Mouse (Mus musculus): ENCODE measurements around the gene Fdxr. TPM values are rescaled to one million over a fixed set of nuclear protein-coding genes. Genes with fewer than 3 reads are reported as not detected.

The Fdxr gene
- total and polyA plus RNA-seq, 2 experiments from 2014 or later: 10.1 to 18.2 TPM

DNA sequence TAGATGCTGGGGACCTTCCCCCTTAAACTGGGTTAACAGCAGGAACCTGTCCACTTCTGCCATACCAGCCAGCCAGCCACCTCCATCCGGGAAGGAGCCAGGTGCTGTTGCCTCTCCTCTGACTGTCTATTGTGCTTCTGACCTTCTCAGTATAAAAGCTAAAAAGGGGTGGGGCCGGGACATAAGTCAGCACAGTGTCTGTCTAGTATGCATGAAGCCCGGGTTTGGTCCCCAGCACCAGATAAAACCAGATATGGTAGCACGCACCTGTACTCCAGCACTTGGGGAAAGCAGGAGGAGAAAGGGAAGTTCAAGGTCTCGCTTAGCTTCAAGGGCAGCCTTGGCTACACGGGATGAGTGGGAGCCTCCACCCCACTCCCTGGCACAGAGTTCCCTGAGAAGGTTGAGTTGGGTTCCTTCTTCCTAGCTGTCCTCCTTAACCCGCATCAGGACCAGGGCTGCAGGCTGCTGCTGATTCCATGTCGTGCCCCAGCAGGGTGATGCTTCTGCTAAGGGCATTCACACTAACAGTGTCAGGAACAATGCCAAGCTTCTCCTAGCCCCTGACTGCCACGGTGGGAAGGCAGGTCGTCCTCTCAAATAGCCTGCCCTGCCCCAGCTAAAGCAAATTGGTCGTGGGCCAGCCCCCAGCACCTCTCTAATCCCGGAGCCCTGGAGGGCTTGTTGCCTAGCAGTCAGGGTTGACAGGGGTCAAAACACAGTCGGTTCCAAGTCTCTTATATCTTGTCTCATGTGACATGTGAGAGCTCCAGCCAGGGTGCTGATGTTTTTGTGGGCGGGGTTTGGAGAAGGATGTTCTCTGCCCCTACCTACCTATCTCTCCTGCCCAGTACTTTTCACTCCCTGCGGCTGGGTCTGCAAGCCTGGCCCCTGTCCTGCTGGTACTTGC is 47.6 kb downstream of the Fdxr start:
- no peaks in the 10 kb centered on the region for H3K9me3 ChIP-seq (replicated peaks; ENCODE audit: control insufficient read depth, low read length)
- TF ChIP-seq CTCF (IDR thresholded peaks at IDR 0.05; ENCODE audit: low read depth) (no peak), EP300 (IDR thresholded peaks at IDR 0.05; ENCODE audit: low read depth) (no peak)
- H3K4me3 ChIP-seq (ENCODE audit: low read depth, low read length): no peak overlapping the region
- no peak overlapping the region for H3K9ac ChIP-seq (replicated peaks; ENCODE audit: low read depth, low read length)
- ATAC-seq (ENCODE audit: insufficient read depth, low read depth) (peak; percentile 77), DNase-seq (ENCODE audit: low spot score) (peak; percentile 46)
- 43% methylated on average over 15 of the region's 15 CpGs for WGBS
- H3K4me1 ChIP-seq (ENCODE audit: control insufficient read depth, insufficient read depth): peaks cover 28% of the 10 kb centered on the region
- no peaks in the 10 kb centered on the region for H3K36me3 ChIP-seq (replicated peaks; ENCODE audit: control insufficient read depth, insufficient read depth, low read length)
- no peaks in the 10 kb centered on the region for H3K27me3 ChIP-seq (ENCODE audit: control insufficient read depth, insufficient read depth, low read length)
- H3K4me2 ChIP-seq (ENCODE audit: low read depth, low read length): no peak overlapping the region
- 0 out of 2 replicates have a peak overlapping the region, but pooled peaks have one; percentile 7 for H3K27ac ChIP-seq (ENCODE audit: low read depth)

DNA sequence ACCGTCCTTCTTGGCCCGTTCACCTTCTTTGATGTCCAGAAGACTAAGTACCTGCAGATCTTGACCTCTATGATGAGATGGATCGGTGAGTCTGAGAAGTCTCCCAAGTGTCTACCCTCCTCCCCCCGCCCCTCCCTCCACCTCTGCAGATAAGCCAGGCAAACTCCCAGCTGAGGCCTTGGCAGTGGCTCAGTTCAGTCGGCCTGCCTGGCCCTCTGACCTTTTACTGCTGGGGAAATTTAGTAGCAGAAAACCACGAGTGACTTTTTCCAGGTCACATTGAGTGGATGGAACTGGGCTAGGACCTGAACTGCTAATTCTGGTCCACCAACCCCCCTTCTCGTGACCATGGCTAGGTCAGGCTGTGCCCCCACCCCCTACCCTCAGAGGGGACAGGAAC is 48.4 kb downstream of the Fdxr start:
- H3K4me3 ChIP-seq (ENCODE audit: low read depth, low read length): no peak overlapping the region
- WGBS: 56% methylated on average over 7 of the region's 7 CpGs
- H3K27me3 ChIP-seq (ENCODE audit: control insufficient read depth, insufficient read depth, low read length): no peaks in the 10 kb centered on the region
- H3K4me1 ChIP-seq (ENCODE audit: control insufficient read depth, insufficient read depth): peaks cover 35% of the 10 kb centered on the region
- H3K9ac ChIP-seq (replicated peaks; ENCODE audit: low read depth, low read length): no peak overlapping the region
- DNase-seq (ENCODE audit: low spot score) (no peak), ATAC-seq (ENCODE audit: insufficient read depth, low read depth) (no peak)
- TF ChIP-seq EP300 (IDR thresholded peaks at IDR 0.05; ENCODE audit: low read depth) (no peak), CTCF (IDR thresholded peaks at IDR 0.05; ENCODE audit: low read depth) (no peak)
- no peaks in the 10 kb centered on the region for H3K9me3 ChIP-seq (replicated peaks; ENCODE audit: control insufficient read depth, low read length)
- H3K27ac ChIP-seq (ENCODE audit: low read depth): no peak overlapping the region
- H3K36me3 ChIP-seq (replicated peaks; ENCODE audit: control insufficient read depth, insufficient read depth, low read length): no peaks in the 10 kb centered on the region
- no peak overlapping the region for H3K4me2 ChIP-seq (ENCODE audit: low read depth, low read length)

DNA sequence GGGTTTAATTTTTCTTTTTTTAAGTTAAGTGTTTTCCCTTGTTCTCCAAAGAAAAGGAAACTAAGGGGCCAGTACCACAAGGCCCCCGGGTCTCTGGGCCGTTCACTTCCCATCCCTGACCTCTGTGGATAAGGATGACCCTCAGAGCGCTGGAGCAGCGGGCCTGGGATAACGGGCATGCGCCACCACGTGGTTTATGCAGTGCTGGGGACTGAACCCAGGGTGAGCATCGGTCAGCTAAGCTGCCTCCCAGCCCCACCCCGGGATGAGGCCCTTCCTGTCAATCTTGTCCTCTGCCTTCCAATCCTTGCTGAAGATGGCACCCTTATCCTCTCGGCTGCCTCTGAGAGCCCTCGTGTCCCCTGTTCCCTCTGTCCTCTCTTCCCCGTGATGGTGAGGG is 49.2 kb downstream of the Fdxr start:
- Histone ChIP-seq H3K27ac (ENCODE audit: low read depth) (no peak overlapping the region), H3K9ac (replicated peaks; ENCODE audit: low read depth, low read length) (no peak overlapping the region)
- ATAC-seq (ENCODE audit: insufficient read depth, low read depth): no peak

DNA sequence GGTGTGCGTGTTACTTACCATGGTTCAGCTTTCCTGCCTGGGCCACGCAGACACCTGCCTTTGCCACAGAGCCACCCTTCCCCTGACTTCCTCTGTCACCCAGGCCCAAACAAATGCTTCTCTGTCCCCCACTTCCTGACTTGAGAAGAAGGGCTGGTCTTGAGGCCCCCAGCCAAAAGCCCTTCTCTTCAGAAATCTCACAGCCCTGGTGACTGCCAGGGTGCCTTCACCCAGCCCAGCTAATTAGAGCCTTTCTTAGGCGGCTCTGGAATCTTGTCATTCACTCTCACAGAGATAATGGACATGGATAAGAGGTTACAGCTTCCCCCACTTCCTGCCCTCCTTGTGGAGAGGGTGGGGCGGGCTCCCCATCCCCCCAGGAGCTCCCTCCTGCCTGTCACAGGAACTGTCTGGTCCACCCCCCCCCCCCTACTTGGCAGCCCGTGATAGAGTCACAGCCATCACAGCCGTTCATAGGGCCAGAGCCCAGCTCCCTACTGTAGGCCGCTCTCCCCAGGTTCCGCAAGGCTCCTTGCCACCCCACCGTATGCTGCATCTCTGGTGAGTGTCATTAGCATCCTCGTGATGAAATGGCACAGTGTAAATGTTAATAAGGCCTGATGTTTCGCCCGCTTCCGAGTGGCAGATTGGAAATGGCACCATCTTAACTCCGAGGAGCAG is 49.9 kb downstream of the Fdxr start:
- Histone ChIP-seq H3K27ac (ENCODE audit: low read depth) (peak overlapping the region; percentile 32; the same call in 1 of the 2 replicates), H3K4me2 (ENCODE audit: low read depth, low read length) (no peak overlapping the region), H3K9me3 (replicated peaks; ENCODE audit: control insufficient read depth, low read length) (no peaks in the 10 kb centered on the region), H3K27me3 (ENCODE audit: control insufficient read depth, insufficient read depth, low read length) (no peaks in the 10 kb centered on the region), H3K4me3 (ENCODE audit: low read depth, low read length) (no peak overlapping the region), H3K36me3 (replicated peaks; ENCODE audit: control insufficient read depth, insufficient read depth, low read length) (no peaks in the 10 kb centered on the region), H3K9ac (replicated peaks; ENCODE audit: low read depth, low read length) (no peak overlapping the region), H3K4me1 (ENCODE audit: control insufficient read depth, insufficient read depth) (peaks cover 50% of the 10 kb centered on the region)
- ATAC-seq (ENCODE audit: insufficient read depth, low read depth): no peak
- no peak for TF ChIP-seq EP300 (IDR thresholded peaks at IDR 0.05; ENCODE audit: low read depth)
- no peak for TF ChIP-seq CTCF (IDR thresholded peaks at IDR 0.05; ENCODE audit: low read depth)
- WGBS: 50% methylated on average over 14 of the region's 14 CpGs
- no peak for DNase-seq (ENCODE audit: low spot score)

More for the DNA sequence above, 49.2 kb downstream of the Fdxr start:
- Histone ChIP-seq H3K36me3 (replicated peaks; ENCODE audit: control insufficient read depth, insufficient read depth, low read length) (no peaks in the 10 kb centered on the region), H3K4me2 (ENCODE audit: low read depth, low read length) (no peak overlapping the region), H3K27me3 (ENCODE audit: control insufficient read depth, insufficient read depth, low read length) (no peaks in the 10 kb centered on the region), H3K4me3 (ENCODE audit: low read depth, low read length) (no peak overlapping the region), H3K4me1 (ENCODE audit: control insufficient read depth, insufficient read depth) (peaks cover 43% of the 10 kb centered on the region), H3K9me3 (replicated peaks; ENCODE audit: control insufficient read depth, low read length) (no peaks in the 10 kb centered on the region)
- TF ChIP-seq CTCF (IDR thresholded peaks at IDR 0.05; ENCODE audit: low read depth): no peak
- TF ChIP-seq EP300 (IDR thresholded peaks at IDR 0.05; ENCODE audit: low read depth): no peak
- DNase-seq (ENCODE audit: low spot score): no peak
- WGBS: 48% methylated on average over 12 of the region's 12 CpGs

DNA sequence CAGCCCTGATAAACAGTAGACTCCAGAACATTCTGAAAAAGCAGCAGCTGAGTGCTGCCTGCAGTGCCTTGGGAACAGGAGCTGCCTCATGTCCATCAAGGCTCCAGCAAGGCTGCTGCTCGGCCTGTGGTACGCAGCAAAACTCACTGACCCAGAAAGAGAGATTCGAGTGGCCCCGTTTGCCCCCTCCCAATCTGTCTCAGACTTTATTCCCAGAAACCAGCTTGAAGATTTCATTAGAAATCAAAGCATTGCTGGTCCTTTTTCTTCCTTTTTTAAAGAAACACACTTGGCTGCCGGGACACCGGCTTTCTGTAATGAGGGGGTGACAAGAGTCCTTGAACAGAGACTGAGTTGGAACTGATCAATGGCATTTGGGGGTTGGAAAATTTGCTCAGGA is 51.5 kb downstream of the Fdxr start:
- Histone ChIP-seq H3K4me1 (ENCODE audit: control insufficient read depth, insufficient read depth) (peaks cover 56% of the 10 kb centered on the region), H3K27ac (ENCODE audit: low read depth) (no peak overlapping the region), H3K4me3 (ENCODE audit: low read depth, low read length) (no peak overlapping the region), H3K27me3 (ENCODE audit: control insufficient read depth, insufficient read depth, low read length) (no peaks in the 10 kb centered on the region), H3K9ac (replicated peaks; ENCODE audit: low read depth, low read length) (no peak overlapping the region), H3K36me3 (replicated peaks; ENCODE audit: control insufficient read depth, insufficient read depth, low read length) (no peaks in the 10 kb centered on the region), H3K4me2 (ENCODE audit: low read depth, low read length) (no peak overlapping the region), H3K9me3 (replicated peaks; ENCODE audit: control insufficient read depth, low read length) (no peaks in the 10 kb centered on the region)
- WGBS: 83% methylated on average over 6 of the region's 6 CpGs
- ATAC-seq (ENCODE audit: insufficient read depth, low read depth) (no peak), DNase-seq (ENCODE audit: low spot score) (no peak)
- TF ChIP-seq EP300 (IDR thresholded peaks at IDR 0.05; ENCODE audit: low read depth): no peak
- no peak for TF ChIP-seq CTCF (IDR thresholded peaks at IDR 0.05; ENCODE audit: low read depth)
